Mouse (Mus musculus) olfactory bulb, adult 2 months (tissue): ENCODE measurements around the gene Evx2.

Experiments
- CTCF ChIP-seq: fragments of 200-500 bp; IDR thresholded peaks from 2 replicates; pipeline ENCODE4 v1.5.1; 2012; ENCODE audit warnings: low read depth, mild to moderate bottlenecking, low read length, moderate library complexity; ENCODE audit not compliant: insufficient read depth
- POLR2A ChIP-seq: fragments of 200-500 bp; IDR thresholded peaks from 2 replicates; pipeline ENCODE4 v1.6.1; 2012; ENCODE audit warnings: mild to moderate bottlenecking, low read depth, low read length, moderate library complexity; ENCODE audit not compliant: insufficient read depth

DNA sequence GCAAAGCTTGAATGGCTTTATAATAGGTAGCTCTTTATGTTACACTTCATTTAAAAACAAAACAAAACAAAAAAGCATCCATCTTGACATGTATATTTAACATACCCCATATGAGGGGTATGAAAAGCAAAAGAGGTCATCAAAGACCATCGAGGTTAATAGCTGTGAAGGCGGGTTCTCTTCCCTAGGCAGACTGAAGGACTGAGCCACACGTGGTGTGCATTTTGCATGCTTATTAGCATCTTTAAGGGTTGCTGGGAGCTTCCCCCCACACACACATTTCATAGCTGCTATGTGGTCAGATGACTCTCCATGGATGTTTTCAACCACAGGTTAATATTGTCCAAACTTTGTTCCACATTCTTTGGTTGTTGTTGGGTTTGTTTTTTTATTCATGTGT lies 55.3 kb downstream of the Evx2 start:
- TF ChIP-seq POLR2A (no peak), CTCF (no peak)
